Mouse (Mus musculus) forebrain, embryonic 15.5 days (tissue): ENCODE results near the gene Msl1. TPM values are rescaled to one million over a fixed set of nuclear protein-coding genes. Genes with fewer than 3 reads are reported as not detected.
A peak's percentile ranks its signal among the peaks of the same experiment; 100 is the strongest.
"Not testable (repeated sequence)": the region's sequence is repeated elsewhere in the genome, so short reads cannot be mapped to it uniquely, and the experiment has no call there.

Source experiments
- ATAC-seq: fragments of 200-750 bp; cut with Nextera tagmentation; replicated peaks from 2 replicates; pipeline ENCODE4 v1.8.0; 2017; ENCODE audit warnings: mild to moderate bottlenecking, moderate TSS enrichment, moderate library complexity
- H3K27ac ChIP-seq: fragments of 300-500 bp; sonication (generic); replicated peaks from 2 replicates; pipeline ENCODE4 v1.5.1; 2015; ENCODE audit warnings: mild to moderate bottlenecking, inconsistent platforms
- H3K27me3 ChIP-seq: fragments of 300-500 bp; sonication (generic); 2 replicates; pipeline ENCODE4 v1.6.1; 2015; ENCODE audit warnings: inconsistent platforms
- H3K36me3 ChIP-seq: fragments of 300-500 bp; sonication (generic); 2 replicates; pipeline ENCODE4 v1.6.1; 2015; ENCODE audit warnings: mild to moderate bottlenecking, inconsistent platforms
- H3K4me1 ChIP-seq: fragments of 300-500 bp; sonication (generic); 2 replicates; pipeline ENCODE4 v1.6.1; 2015; ENCODE audit warnings: inconsistent platforms
- H3K4me2 ChIP-seq: fragments of 300-500 bp; sonication (generic); replicated peaks from 2 replicates; pipeline ENCODE4 v1.6.1; 2015; ENCODE audit warnings: mild to moderate bottlenecking, inconsistent platforms
- H3K4me3 ChIP-seq: fragments of 300-500 bp; sonication (generic); 2 replicates; pipeline ENCODE4 v1.5.1; 2015; ENCODE audit warnings: mild to moderate bottlenecking, inconsistent platforms
- H3K9ac ChIP-seq: fragments of 300-500 bp; sonication (generic); replicated peaks from 2 replicates; pipeline ENCODE4 v1.6.1; 2015; ENCODE audit warnings: mild to moderate bottlenecking, inconsistent platforms
- H3K9me3 ChIP-seq: fragments of 300-500 bp; sonication (generic); 2 replicates; pipeline ENCODE4 v1.6.1; 2016; ENCODE audit warnings: inconsistent platforms
- WGBS: fragments of 180-500 bp; shearing (Covaris S2); methylation state at CpG from one replicate; pipeline ENCODE4 v1.1.7; 2015; ENCODE audit warnings: mixed read lengths; 5-methylcytosine and 5-hydroxymethylcytosine counted together
- polyA plus RNA-seq: library from polyadenylated mRNA; unstranded; fragments of >200 nt; fragmentation: Nextera tagmentation; extraction: Ambion mirVana; gene quantifications from 2 replicates; pipeline ENCODE4 v1.2.1, GENCODE M21; 2015

The Msl1 gene
- polyA plus RNA-seq, 1 experiment from 2014 or later: 31.7 TPM

GRCm38 (mm10) chr11:98820968-98821367, 25.7 kb downstream of the Msl1 start:
- Histone ChIP-seq H3K27ac (no peak overlapping the region), H3K4me2 (no peak overlapping the region), H3K9ac (no peak overlapping the region), H3K4me3 (no peak overlapping the region), H3K27me3 (no peaks in the 10 kb centered on the region), H3K9me3 (no peaks in the 10 kb centered on the region), H3K36me3 (peaks cover 84% of the 10 kb centered on the region), H3K4me1 (no peaks in the 10 kb centered on the region)
- no peak for ATAC-seq
- 97% methylated on average over 5 of the region's 5 CpGs for WGBS

DNA sequence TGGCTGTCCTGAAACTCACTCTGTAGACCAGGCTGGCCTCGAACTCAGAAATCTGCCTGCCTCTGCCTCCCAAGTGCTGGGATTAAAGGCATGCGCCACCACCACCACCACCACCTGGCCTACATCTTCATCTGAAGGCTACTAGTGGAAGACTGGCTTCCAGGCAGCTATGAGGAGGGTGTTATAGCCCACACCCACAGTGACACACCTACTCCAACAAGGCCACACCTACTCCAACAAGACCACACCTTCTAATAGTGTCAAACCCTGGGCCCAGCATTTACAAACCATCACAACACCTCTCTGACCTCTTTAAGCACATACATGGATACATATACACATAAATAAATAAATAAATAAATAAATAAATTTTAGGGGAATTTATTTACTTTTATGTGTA, 30.8 kb downstream of the Msl1 start:
- peaks cover 92% of the 10 kb centered on the region for H3K36me3 ChIP-seq
- not testable (repeated sequence) for H3K27ac ChIP-seq, ATAC-seq, H3K4me3 ChIP-seq, H3K4me2 ChIP-seq, H3K27me3 ChIP-seq, H3K9ac ChIP-seq, H3K9me3 ChIP-seq, H3K4me1 ChIP-seq
- 98% methylated on average over 2 of the region's 2 CpGs for WGBS

DNA sequence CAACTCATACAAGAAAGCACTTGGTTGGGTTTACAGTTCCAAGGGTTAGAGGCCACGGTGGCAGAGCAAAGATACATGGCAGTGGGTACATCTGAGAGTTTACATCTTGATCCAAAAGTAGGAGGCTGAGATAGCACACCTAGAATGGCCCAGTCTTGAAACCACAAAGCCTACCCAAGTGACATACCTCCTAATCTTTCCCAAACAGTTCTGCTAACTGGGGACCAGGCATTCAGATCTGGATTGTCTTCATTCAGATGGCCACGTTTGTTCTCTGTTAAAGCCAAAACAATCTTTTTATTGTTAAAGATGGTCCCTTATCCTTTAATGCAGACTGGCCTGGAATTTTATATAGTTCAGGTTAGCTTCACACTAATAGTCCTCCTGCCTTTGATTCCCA, 32.6 kb downstream of the Msl1 start:
- Histone ChIP-seq H3K4me3 (no peak overlapping the region), H3K27me3 (no peaks in the 10 kb centered on the region), H3K4me1 (no peaks in the 10 kb centered on the region), H3K27ac (no peak overlapping the region), H3K4me2 (no peak overlapping the region), H3K9me3 (no peaks in the 10 kb centered on the region), H3K36me3 (peaks cover 91% of the 10 kb centered on the region), H3K9ac (no peak overlapping the region)
- 85% methylated on average over 2 of the region's 2 CpGs for WGBS
- no peak for ATAC-seq

DNA sequence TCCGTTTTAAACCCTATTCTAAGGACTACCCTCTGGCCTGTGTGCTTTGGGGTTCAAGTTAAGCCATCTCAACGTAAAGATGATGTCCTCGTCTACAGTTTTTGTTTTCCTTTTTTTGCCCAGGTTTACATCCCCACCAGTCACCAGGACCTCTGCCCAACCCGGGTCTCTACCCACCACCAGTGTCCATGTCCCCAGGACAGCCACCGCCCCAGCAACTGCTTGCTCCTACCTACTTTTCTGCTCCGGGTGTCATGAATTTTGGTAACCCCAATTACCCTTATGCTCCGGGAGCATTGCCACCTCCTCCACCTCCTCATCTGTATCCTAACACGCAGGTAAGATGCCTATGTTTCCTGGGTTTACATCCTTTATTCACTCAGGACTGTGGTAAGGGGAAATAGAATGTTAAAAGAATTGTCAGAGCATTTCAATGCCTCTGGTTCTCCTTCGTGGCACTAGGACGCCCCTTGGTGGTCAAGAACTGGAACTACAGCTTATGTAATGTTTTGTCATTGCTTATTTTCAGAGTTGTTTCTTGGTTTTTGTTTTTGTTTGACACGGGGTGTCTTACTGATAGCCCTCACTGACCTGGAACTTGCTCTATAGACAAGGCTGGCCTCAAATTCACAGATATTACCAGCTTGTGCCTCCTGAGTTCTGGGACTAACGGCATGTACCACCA, 33.9 kb downstream of the Msl1 start:
- Histone ChIP-seq H3K4me3 (no peak overlapping the region), H3K9ac (no peak overlapping the region), H3K27me3 (no peaks in the 10 kb centered on the region), H3K4me1 (no peaks in the 10 kb centered on the region), H3K9me3 (no peaks in the 10 kb centered on the region), H3K36me3 (peaks cover 92% of the 10 kb centered on the region), H3K27ac (no peak overlapping the region), H3K4me2 (no peak overlapping the region)
- 71% methylated on average over 12 of the region's 12 CpGs for WGBS
- ATAC-seq: no peak

- Histone ChIP-seq H3K4me3 (no peak overlapping the region), H3K27ac (no peak overlapping the region), H3K27me3 (no peaks in the 10 kb centered on the region), H3K9ac (no peak overlapping the region), H3K9me3 (no peaks in the 10 kb centered on the region), H3K4me2 (no peak overlapping the region), H3K4me1 (no peaks in the 10 kb centered on the region), H3K36me3 (peaks cover 89% of the 10 kb centered on the region)
- WGBS: 88% methylated on average over 4 of the region's 4 CpGs
- ATAC-seq: no peak
Measured at GRCm38 (mm10) chr11:98829875-98830274, 34.6 kb downstream of the Msl1 start.

DNA sequence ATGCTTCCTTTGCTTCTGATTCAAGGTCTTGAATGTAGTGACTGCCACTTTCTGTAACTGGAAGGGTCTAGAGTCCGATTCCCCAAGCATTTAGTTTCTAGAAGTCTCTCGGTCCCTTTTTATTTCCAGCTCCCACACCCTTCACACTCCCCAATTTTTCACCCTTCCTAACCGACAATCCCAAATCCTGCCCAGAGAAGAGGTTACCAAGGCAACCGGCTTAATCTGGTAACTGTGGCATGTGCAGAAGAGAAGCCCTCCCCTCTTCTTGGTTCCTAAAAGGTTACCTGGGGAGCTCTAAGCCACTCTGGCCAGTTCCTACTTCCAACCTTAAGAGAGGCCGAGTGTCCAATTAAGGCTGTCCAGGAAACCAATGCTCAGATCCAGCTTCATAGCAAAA, 40.0 kb downstream of the Msl1 start:
- Histone ChIP-seq H3K27ac (peak overlapping the region; percentile 9; the same call in 1 of the 2 replicates), H3K4me1 (peaks cover 25% of the 10 kb centered on the region), H3K9ac (no peak overlapping the region), H3K9me3 (no peaks in the 10 kb centered on the region), H3K4me3 (no peak overlapping the region), H3K27me3 (no peaks in the 10 kb centered on the region), H3K4me2 (no peak overlapping the region), H3K36me3 (peaks cover 40% of the 10 kb centered on the region)
- WGBS: 26% methylated on average over 5 of the region's 5 CpGs
- no peak for ATAC-seq

GRCm38 (mm10) chr11:98835725-98836124, 40.4 kb downstream of the Msl1 start:
- no peaks in the 10 kb centered on the region for H3K9me3 ChIP-seq
- no peak overlapping the region for H3K4me2 ChIP-seq
- H3K27me3 ChIP-seq: no peaks in the 10 kb centered on the region
- peak overlapping the region; percentile 27; the same call in 1 of the 2 replicates for H3K27ac ChIP-seq
- peaks cover 36% of the 10 kb centered on the region for H3K36me3 ChIP-seq
- no peak for ATAC-seq
- H3K4me3 ChIP-seq: no peak overlapping the region
- WGBS: 64% methylated on average over 3 of the region's 3 CpGs
- no peak overlapping the region for H3K9ac ChIP-seq
- H3K4me1 ChIP-seq: peaks cover 25% of the 10 kb centered on the region

DNA sequence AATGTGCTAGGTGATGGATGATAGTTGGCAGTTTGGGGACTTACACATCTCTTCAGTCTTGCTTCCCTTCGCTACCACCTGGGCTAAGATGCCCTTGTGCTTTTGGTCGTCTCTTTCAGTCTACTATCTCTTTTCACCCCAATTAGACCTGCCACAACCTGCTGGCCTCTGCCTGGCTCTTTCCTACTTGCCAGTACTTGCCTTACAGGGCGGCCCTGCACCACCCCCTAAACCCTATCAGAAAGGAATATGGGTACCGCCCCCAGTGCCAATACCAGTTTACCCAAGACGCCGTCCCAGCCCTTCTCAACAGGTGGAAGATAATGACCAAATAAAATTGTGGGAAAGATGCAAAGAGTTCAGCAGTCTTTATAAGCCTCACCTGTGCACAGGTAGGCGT, 40.8 kb downstream of the Msl1 start:
- H3K4me2 ChIP-seq: peak overlapping the region; percentile 96
- peak overlapping the region; percentile 74 for H3K4me3 ChIP-seq
- no peaks in the 10 kb centered on the region for H3K9me3 ChIP-seq
- H3K36me3 ChIP-seq: peaks cover 32% of the 10 kb centered on the region
- no peak; the same call in 1 of the 2 replicates for ATAC-seq
- H3K9ac ChIP-seq: no peak overlapping the region
- no peaks in the 10 kb centered on the region for H3K27me3 ChIP-seq
- H3K4me1 ChIP-seq: peaks cover 25% of the 10 kb centered on the region
- H3K27ac ChIP-seq: no peak overlapping the region
- WGBS: 29% methylated on average over 7 of the region's 7 CpGs

DNA sequence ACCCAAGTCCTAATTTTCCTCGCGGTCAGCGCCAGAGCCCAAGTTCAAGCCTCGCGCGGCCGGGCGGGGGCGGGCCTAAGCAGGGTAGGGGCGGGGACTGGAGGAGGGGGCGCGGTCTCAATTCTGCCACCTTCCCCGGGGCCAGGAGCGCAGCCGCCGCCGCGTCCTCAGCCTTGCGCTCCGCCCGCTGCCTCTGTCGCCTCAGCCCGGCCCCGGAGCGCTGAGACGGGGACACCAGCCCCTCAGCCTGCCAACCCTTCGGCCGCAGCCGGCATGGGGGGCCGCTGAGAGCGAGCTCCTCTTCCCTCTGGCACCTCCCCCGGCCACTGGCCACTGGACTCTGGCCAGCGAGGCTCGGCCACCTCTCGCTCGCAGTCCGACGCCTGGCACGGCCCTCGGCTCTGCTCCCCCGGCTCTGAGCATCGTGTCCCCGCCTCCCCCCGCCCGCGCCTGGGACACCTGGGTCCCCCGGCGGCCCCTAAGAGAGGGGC, 41.4 kb downstream of the Msl1 start, which contains the start of gene Rapgefl1:
Gene Rapgefl1, plus strand, starts transcription at position 135 of the 491 bp plus-strand sequence.
- Histone ChIP-seq H3K36me3 (peaks cover 27% of the 10 kb centered on the region), H3K27me3 (no peaks in the 10 kb centered on the region), H3K4me3 (peak within 1 kb of the TSS; percentile 74), H3K27ac (peak within 1 kb of the TSS; percentile 34; the same call in 1 of the 2 replicates), H3K9ac (peak within 1 kb of the TSS; percentile 85), H3K9me3 (no peaks in the 10 kb centered on the region), H3K4me2 (peak within 1 kb of the TSS; percentile 96), H3K4me1 (peaks cover 25% of the 10 kb centered on the region)
- peak; percentile 91 for ATAC-seq
- 1% methylated on average over 45 of the region's 48 CpGs for WGBS

DNA sequence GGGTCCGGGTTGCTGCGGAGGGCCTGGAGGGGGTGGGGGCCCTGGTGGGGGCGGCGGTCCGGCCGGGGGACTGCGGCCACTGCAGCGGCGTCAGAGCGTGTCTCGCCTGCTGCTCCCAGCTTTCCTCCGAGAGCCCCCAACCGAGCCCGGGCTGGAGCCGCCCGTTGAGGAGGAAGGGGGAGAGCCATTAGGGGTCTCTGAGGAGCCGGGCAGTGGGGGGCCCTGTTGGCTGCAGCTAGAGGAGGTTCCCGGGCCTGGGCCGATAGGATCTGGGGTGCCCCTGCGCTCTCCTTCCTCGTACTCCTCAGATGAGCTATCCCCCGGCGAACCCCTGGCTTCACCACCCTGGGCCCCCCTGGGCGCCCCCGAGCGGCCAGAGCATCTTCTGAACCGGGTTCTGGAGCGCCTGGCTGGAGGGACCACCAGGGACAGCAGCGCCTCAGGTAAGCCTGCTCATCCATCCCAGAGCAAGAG, 42.0 kb downstream of the Msl1 start:
- ATAC-seq: peak; percentile 39
- peaks cover 25% of the 10 kb centered on the region for H3K4me1 ChIP-seq
- WGBS: 1% methylated on average over 28 of the region's 29 CpGs
- no peaks in the 10 kb centered on the region for H3K9me3 ChIP-seq
- H3K27me3 ChIP-seq: no peaks in the 10 kb centered on the region
- peak overlapping the region; percentile 85 for H3K9ac ChIP-seq
- peaks cover 22% of the 10 kb centered on the region for H3K36me3 ChIP-seq
- peak overlapping the region; percentile 96 for H3K4me2 ChIP-seq
- H3K4me3 ChIP-seq: peak overlapping the region; percentile 74
- H3K27ac ChIP-seq: no peak overlapping the region

GRCm38 (mm10) chr11:98837917-98838316, 42.6 kb downstream of the Msl1 start:
- peak overlapping the region; percentile 85 for H3K9ac ChIP-seq
- ATAC-seq: no peak
- 59% methylated on average over 11 of the region's 11 CpGs for WGBS
- peaks cover 15% of the 10 kb centered on the region for H3K36me3 ChIP-seq
- H3K4me2 ChIP-seq: peak overlapping the region; percentile 96
- H3K9me3 ChIP-seq: no peaks in the 10 kb centered on the region
- no peaks in the 10 kb centered on the region for H3K27me3 ChIP-seq
- H3K4me3 ChIP-seq: peak overlapping the region; percentile 74
- no peak overlapping the region for H3K27ac ChIP-seq
- peaks cover 25% of the 10 kb centered on the region for H3K4me1 ChIP-seq

DNA sequence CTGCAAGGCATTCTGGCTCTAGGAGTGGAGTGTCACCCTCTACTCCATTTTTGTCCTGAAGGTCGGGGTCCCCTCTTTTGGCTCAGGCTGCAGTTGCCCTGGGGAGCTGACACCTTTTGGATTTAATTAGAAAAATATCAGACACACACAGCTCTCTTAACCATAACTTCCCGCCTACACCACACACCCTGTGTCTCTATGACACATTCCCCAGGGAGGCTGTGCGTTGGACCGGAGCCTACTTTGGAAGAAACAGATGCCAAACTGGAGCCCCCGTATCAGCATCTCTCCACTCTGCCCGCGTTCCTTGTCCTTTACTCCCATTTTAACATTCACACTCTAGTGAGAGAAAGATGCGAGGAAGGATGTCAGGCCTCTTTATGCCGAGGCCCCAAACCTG, 43.2 kb downstream of the Msl1 start:
- H3K4me1 ChIP-seq: peaks cover 25% of the 10 kb centered on the region

More for the DNA sequence above, 43.2 kb downstream of the Msl1 start:
- no peaks in the 10 kb centered on the region for H3K9me3 ChIP-seq
- H3K27me3 ChIP-seq: no peaks in the 10 kb centered on the region
- no peak overlapping the region for H3K27ac ChIP-seq
- H3K4me3 ChIP-seq: peak overlapping the region; percentile 74; the same call in 1 of the 2 replicates
- H3K36me3 ChIP-seq: peaks cover 9% of the 10 kb centered on the region; the same call in 1 of the 2 replicates
- 60% methylated on average over 9 of the region's 9 CpGs for WGBS
- no peak overlapping the region for H3K9ac ChIP-seq
- ATAC-seq: no peak
- H3K4me2 ChIP-seq: peak overlapping the region; percentile 96
